Mouse (Mus musculus): ENCODE measurements at regions not wholly inside any gene's neighbourhood (a gene's known extent, or its start where the extent isn't known, plus 50 kb on each side); places are given as distances from the start of the nearest gene placed in this dataset.
"Not testable (repeated sequence)": the region's sequence is repeated elsewhere in the genome, so short reads cannot be mapped to it uniquely, and the experiment has no call there.

- ATAC-seq (ENCODE audit: poor library complexity, severe bottlenecking): no peak
Measured at GRCm38 (mm10) chr16:73203542-73203941, 895.4 kb downstream of the Robo1 start.

- ATAC-seq (ENCODE audit: poor library complexity, severe bottlenecking): no peak
Measured at GRCm38 (mm10) chr16:73200991-73201390, 892.9 kb downstream of the Robo1 start.

GRCm38 (mm10) chr16:73182776-73183175, 874.7 kb downstream of the Robo1 start:
- no peak for ATAC-seq (ENCODE audit: poor library complexity, severe bottlenecking)

DNA sequence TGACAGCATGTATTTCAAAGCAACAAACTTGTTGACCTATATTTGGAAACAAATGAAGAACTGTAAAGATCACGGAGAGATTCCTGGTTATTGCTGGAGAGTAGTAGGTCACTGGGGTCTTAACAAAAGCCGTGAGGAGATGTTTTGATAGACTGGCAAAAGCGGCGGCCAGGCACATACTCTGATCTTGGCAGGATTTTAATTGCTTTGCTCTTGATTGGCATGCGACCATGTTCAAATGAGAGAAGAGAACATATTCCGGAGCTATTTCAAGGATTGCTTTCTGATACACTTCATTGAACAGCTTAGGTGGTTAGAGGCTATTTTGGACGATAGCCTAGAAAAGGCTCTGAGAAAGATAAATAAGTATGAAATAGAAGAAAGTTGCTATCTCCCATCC, 874.2 kb downstream of the Robo1 start:
- ATAC-seq (ENCODE audit: poor library complexity, severe bottlenecking): no peak

- ATAC-seq (ENCODE audit: poor library complexity, severe bottlenecking): no peak
Measured at GRCm38 (mm10) chr16:73155447-73155846, 847.3 kb downstream of the Robo1 start.

GRCm38 (mm10) chr16:73127927-73128326, 819.8 kb downstream of the Robo1 start:
- ATAC-seq (ENCODE audit: poor library complexity, severe bottlenecking): not testable (repeated sequence)

- no peak for ATAC-seq (ENCODE audit: poor library complexity, severe bottlenecking)
Measured at GRCm38 (mm10) chr16:73120568-73120967, 812.5 kb downstream of the Robo1 start.

GRCm38 (mm10) chr16:73117338-73117737, 809.2 kb downstream of the Robo1 start:
- no peak for ATAC-seq (ENCODE audit: poor library complexity, severe bottlenecking)

DNA sequence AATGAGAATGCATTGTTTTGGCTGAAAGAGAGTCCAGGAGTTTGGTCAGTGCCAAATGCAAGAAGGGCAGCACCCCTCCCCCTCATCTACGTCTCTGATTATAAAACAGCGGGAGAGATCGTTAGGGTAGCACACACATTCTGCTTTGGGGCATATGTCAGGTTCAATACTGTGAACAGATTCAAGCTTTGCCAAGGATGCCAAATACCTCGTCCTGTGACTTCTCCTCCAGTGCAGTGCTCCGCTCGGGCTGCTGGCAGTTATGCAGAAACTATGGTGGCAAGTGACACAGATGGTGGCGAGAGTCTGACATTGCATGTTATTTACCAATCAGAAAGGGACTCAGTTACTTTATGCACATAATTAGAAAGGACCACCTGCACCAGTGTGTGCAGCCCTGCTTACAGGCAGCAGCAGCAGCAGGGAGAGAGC, 799.9 kb downstream of the Robo1 start:
- ATAC-seq (ENCODE audit: poor library complexity, severe bottlenecking): no peak

DNA sequence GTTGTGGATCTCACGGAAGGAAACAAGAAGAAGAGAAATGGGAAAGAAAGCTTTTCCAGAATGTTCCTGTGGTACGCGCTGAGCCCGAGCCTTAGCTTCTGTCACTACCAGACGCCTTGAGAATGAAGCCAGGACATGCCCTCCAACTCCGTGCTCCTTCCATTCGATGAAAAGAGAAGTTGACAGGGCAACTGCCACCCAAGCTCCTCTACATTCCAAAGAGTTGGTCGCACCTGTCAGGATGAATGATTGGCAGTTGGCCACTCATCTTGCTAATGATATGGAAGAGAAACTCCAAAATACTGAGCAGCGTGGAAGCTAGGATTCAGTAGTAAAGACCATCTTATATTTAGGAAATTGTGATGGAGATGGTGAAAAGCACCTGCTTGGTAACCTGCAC, 799.5 kb downstream of the Robo1 start:
- ATAC-seq (ENCODE audit: poor library complexity, severe bottlenecking): no peak

GRCm38 (mm10) chr16:73105496-73105895, 797.4 kb downstream of the Robo1 start:
- ATAC-seq (ENCODE audit: poor library complexity, severe bottlenecking): no peak

- ATAC-seq (ENCODE audit: poor library complexity, severe bottlenecking): no peak
Measured at GRCm38 (mm10) chr16:73100273-73100672, 792.2 kb downstream of the Robo1 start.

GRCm38 (mm10) chr16:73098760-73099159, 790.7 kb downstream of the Robo1 start:
- ATAC-seq (ENCODE audit: poor library complexity, severe bottlenecking): no peak

- ATAC-seq (ENCODE audit: poor library complexity, severe bottlenecking): no peak
Measured at GRCm38 (mm10) chr16:73097176-73097575, 789.1 kb downstream of the Robo1 start.

GRCm38 (mm10) chr16:73096091-73097083, 788.3 kb downstream of the Robo1 start:
- ATAC-seq (ENCODE audit: poor library complexity, severe bottlenecking): no peak

Data from megakaryocyte, adult 5-6 weeks (primary cell).